Comparison of ENCODE assay signal across 7 mouse cellular contexts in genomic region chr15:103323070-103323454, GRCm38 (mm10). TPM values are rescaled to one million over a fixed set of nuclear protein-coding genes. Genes with fewer than 3 reads are reported as not detected.
DNase-seq lines count a peak whose midpoint lies in the region; ATAC-seq lines count a peak whose summit lies in the region.

No protein-coding gene starts in this region.

- H3K27ac ChIP-seq in heart, embryonic 14.5 days (replicated peaks in 1 of 2; ENCODE audit: control insufficient read depth in 1 of 2, insufficient read depth in 1 of 2, low read depth in 2 of 2, low read length in 2 of 2), result peak overlapping the region in 1 of 2 experiments; percentile 82; a peak in 1 of 4 replicates
- H3K27ac ChIP-seq in liver, embryonic 13.5 days, result peak overlapping the region; percentile 75; the same call in 1 of the 2 replicates
- H3K27ac ChIP-seq in stomach, embryonic 15.5 days, result 0 out of 2 replicates have a peak overlapping the region, but pooled peaks have one; percentile 84

- no peaks in the 10 kb centered on the region for H3K27me3 ChIP-seq in heart, embryonic 14.5 days (ENCODE audit: control insufficient read depth, insufficient read depth, low read length)
- 0 out of 2 replicates have a peak, but pooled peaks cover 3% of the 10 kb centered on the region for H3K27me3 ChIP-seq in liver, embryonic 13.5 days
- H3K27me3 ChIP-seq in stomach, embryonic 15.5 days (replicated peaks), result no peaks in the 10 kb centered on the region

- peak; percentile 76 for DNase-seq in right cerebral cortex, postnatal 4 days
- DNase-seq in right cerebral cortex, adult 18-20 months, result no peak
- DNase-seq in cerebellum, adult 9-11 months, result peak; percentile 81
- DNase-seq in liver, embryonic 13.5 days, result peak; percentile 36
- no peak for DNase-seq in layer of hippocampus, adult 11-12 months (ENCODE audit: low spot score)

- peak overlapping the region; percentile 94 for H3K4me2 ChIP-seq in heart, embryonic 14.5 days (ENCODE audit: low read length)
- peak overlapping the region; percentile 90 for H3K4me2 ChIP-seq in liver, embryonic 13.5 days
- peak overlapping the region; percentile 90 for H3K4me2 ChIP-seq in stomach, embryonic 15.5 days

- peak overlapping the region; percentile 82 for H3K9ac ChIP-seq in heart, embryonic 14.5 days (ENCODE audit: low read length)
- H3K9ac ChIP-seq in liver, embryonic 13.5 days, result peak overlapping the region; percentile 67
- peak overlapping the region; percentile 66 for H3K9ac ChIP-seq in stomach, embryonic 15.5 days

- ATAC-seq in heart, embryonic 14.5 days (ENCODE audit: insufficient number of reproducible peaks, insufficient read depth, low FRiP score, low read depth), result peak; percentile 50; the same call in 1 of the 2 replicates
- peak; percentile 51 for ATAC-seq in liver, embryonic 13.5 days (ENCODE audit: low read depth)
- ATAC-seq in stomach, embryonic 15.5 days (ENCODE audit: insufficient read depth, low FRiP score, low read depth), result peak; percentile 51

- WGBS in heart, embryonic 14.5 days, result 3% methylated on average over 22 of the region's 26 CpGs
- 5% methylated on average over 17 of the region's 26 CpGs for WGBS in liver, embryonic 13.5 days (ENCODE audit: insufficient replicate concordance)
- WGBS in stomach, embryonic 15.5 days, result under 1% methylated on average over 14 of the region's 26 CpGs

- peaks cover 9% of the 10 kb centered on the region for H3K36me3 ChIP-seq in heart, embryonic 14.5 days (ENCODE audit: control insufficient read depth, insufficient read depth, low read length)
- H3K36me3 ChIP-seq in liver, embryonic 13.5 days, result peaks cover 15% of the 10 kb centered on the region; the same call in 1 of the 2 replicates
- no peaks in the 10 kb centered on the region for H3K36me3 ChIP-seq in stomach, embryonic 15.5 days

- peaks cover 17 to 32% of the 10 kb centered on the region in 2 experiments for H3K4me1 ChIP-seq in heart, embryonic 14.5 days (ENCODE audit: control insufficient read depth in 2 of 2, insufficient read depth in 2 of 2, low read length in 2 of 2)
- H3K4me1 ChIP-seq in liver, embryonic 13.5 days (replicated peaks), result peaks cover 45% of the 10 kb centered on the region
- H3K4me1 ChIP-seq in stomach, embryonic 15.5 days, result peaks cover 25% of the 10 kb centered on the region

- no peaks in the 10 kb centered on the region for H3K9me3 ChIP-seq in heart, embryonic 14.5 days (ENCODE audit: control insufficient read depth, low read length)
- no peaks in the 10 kb centered on the region for H3K9me3 ChIP-seq in liver, embryonic 13.5 days (replicated peaks)
- no peaks in the 10 kb centered on the region for H3K9me3 ChIP-seq in stomach, embryonic 15.5 days

- H3K4me3 ChIP-seq in heart, embryonic 14.5 days (ENCODE audit: control insufficient read depth in 1 of 2, insufficient read depth in 1 of 2, low read depth in 1 of 2, low read length in 2 of 2), result peak overlapping the region; percentile 56 to 72
- peak overlapping the region; percentile 63 for H3K4me3 ChIP-seq in liver, embryonic 13.5 days (replicated peaks)
- peak overlapping the region; percentile 65 for H3K4me3 ChIP-seq in stomach, embryonic 15.5 days (replicated peaks)

RNA-seq across cellular contexts. Expression of gene Gpr84, which starts 12.7 kb away (rescaled TPM):
- 0.11 and 0.24 TPM in 2 replicates for polyA plus RNA-seq in heart, embryonic 14.5 days (2014; fragmentation: Nextera tagmentation; extraction: Ambion mirVana)
- polyA plus RNA-seq in liver, embryonic 13.5 days (2015; fragmentation: Nextera tagmentation; extraction: Ambion mirVana), result 0.28 and 0.29 TPM in 2 replicates
- 0.46 and 0.53 TPM in 2 replicates for polyA plus RNA-seq in stomach, embryonic 15.5 days (2015; fragmentation: Nextera tagmentation; extraction: Ambion mirVana)

RNA-seq across cellular contexts. Expression of gene Zfp385a, which starts 16.8 kb away (rescaled TPM):
- polyA plus RNA-seq in heart, embryonic 14.5 days (2014; fragmentation: Nextera tagmentation; extraction: Ambion mirVana), result 8.1 and 9.1 TPM in 2 replicates
- 4.6 and 5.9 TPM in 2 replicates for polyA plus RNA-seq in liver, embryonic 13.5 days (2015; fragmentation: Nextera tagmentation; extraction: Ambion mirVana)
- polyA plus RNA-seq in stomach, embryonic 15.5 days (2015; fragmentation: Nextera tagmentation; extraction: Ambion mirVana), result 8.2 and 9.3 TPM in 2 replicates

RNA-seq across cellular contexts. Expression of gene Itga5, which starts 43.5 kb away (rescaled TPM):
- 76.2 and 77.2 TPM in 2 replicates for polyA plus RNA-seq in heart, embryonic 14.5 days (2014; fragmentation: Nextera tagmentation; extraction: Ambion mirVana)
- polyA plus RNA-seq in liver, embryonic 13.5 days (2015; fragmentation: Nextera tagmentation; extraction: Ambion mirVana), result 12.9 and 15.8 TPM in 2 replicates
- polyA plus RNA-seq in stomach, embryonic 15.5 days (2015; fragmentation: Nextera tagmentation; extraction: Ambion mirVana), result 48.3 and 53.4 TPM in 2 replicates

RNA-seq across cellular contexts. Expression of gene Copz1, which starts 50.5 kb away (rescaled TPM):
- 163 and 172 TPM in 2 replicates for polyA plus RNA-seq in heart, embryonic 14.5 days (2014; fragmentation: Nextera tagmentation; extraction: Ambion mirVana)
- 213 and 240 TPM in 2 replicates for polyA plus RNA-seq in liver, embryonic 13.5 days (2015; fragmentation: Nextera tagmentation; extraction: Ambion mirVana)
- polyA plus RNA-seq in stomach, embryonic 15.5 days (2015; fragmentation: Nextera tagmentation; extraction: Ambion mirVana), result 248 and 260 TPM in 2 replicates

Comparison
In these comparisons a context has a peak if more than half of its experiments do, and no peak if none do; other contexts are left out.
1. DNase-seq: peak in right cerebral cortex, postnatal 4 days (single experiment), cerebellum, adult 9-11 months (single experiment) and liver, embryonic 13.5 days (single experiment); none in right cerebral cortex, adult 18-20 months (single experiment) and layer of hippocampus, adult 11-12 months (single experiment).
2. Peak in every context shown above with its lines, with median percentiles within 50 percentile points of each other: ATAC-seq, H3K4me2 ChIP-seq, H3K4me3 ChIP-seq and H3K9ac ChIP-seq.